In the genomic region with DNA sequence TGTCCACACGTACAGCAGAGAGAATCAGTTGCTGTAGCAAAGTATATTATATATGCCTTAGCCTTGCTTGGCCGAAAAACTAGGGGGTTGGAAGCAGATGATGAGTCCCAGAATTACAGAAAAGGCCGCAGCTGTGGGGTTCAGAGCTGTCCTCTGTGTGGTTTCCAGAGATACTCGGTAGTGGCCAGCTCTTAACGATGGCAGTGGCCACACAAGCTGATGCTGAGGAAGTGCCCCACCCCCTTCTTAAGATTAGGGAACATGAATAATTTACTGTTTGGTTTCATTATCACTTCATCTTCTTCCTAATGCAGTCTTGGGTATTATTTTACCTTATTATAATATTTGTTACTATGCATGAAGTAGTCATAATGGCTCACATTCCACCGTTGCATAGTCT, we compare ENCODE assay signal across 21 mouse cellular contexts.
DNase-seq lines count a peak whose midpoint lies in the region; ATAC-seq lines count a peak whose summit lies in the region.
"Had no signal": no experiment of that assay in that cellular context is flagged by ENCODE, and none has a peak within 500 bp of the region (broad histone marks: within the 10 kb centered on the region; RNA-seq: fewer than 3 reads in every experiment).

No protein-coding gene starts in this region.

- no peaks in the 10 kb centered on the region for H3K9me3 ChIP-seq in forebrain, embryonic 13.5 days (replicated peaks)
- H3K9me3 ChIP-seq in forebrain, embryonic 10.5 days = no peaks in the 10 kb centered on the region
- H3K9me3 ChIP-seq: liver, embryonic 12.5 days had no signal

- no peak for ATAC-seq in forebrain, embryonic 13.5 days
- ATAC-seq in megakaryocyte, adult 5-6 weeks (ENCODE audit: poor library complexity, severe bottlenecking) = peak; percentile 79
- ATAC-seq: liver, embryonic 12.5 days had no signal

- H3K4me3 ChIP-seq in forebrain, embryonic 13.5 days = no peak overlapping the region
- no peak overlapping the region for H3K4me3 ChIP-seq in forebrain, embryonic 10.5 days
- H3K4me3 ChIP-seq: gastrocnemius, adult 2 months; heart, adult 2 months; liver, embryonic 12.5 days had no signal

- 50% methylated on average over 6 of the region's 6 CpGs for WGBS in forebrain, embryonic 13.5 days
- 68% methylated on average over 6 of the region's 6 CpGs for WGBS in forebrain, embryonic 10.5 days

- H3K9ac ChIP-seq in forebrain, embryonic 13.5 days = no peak overlapping the region
- H3K9ac ChIP-seq: liver, embryonic 12.5 days had no signal

- H3K27me3 ChIP-seq in forebrain, embryonic 13.5 days = no peaks in the 10 kb centered on the region
- H3K27me3 ChIP-seq in forebrain, embryonic 10.5 days (ENCODE audit: poor library complexity, severe bottlenecking) = peaks cover 8% of the 10 kb centered on the region; the same call in 1 of the 2 replicates
- H3K27me3 ChIP-seq: liver, embryonic 12.5 days had no signal

- H3K27ac ChIP-seq in forebrain, embryonic 13.5 days = peak overlapping the region; percentile 31; the same call in 1 of the 2 replicates
- H3K27ac ChIP-seq in forebrain, embryonic 10.5 days = no peak overlapping the region
- H3K27ac ChIP-seq: gastrocnemius, adult 2 months; heart, adult 2 months; kidney, postnatal 0 days; liver, embryonic 12.5 days had no signal

- H3K4me2 ChIP-seq in forebrain, embryonic 13.5 days = no peak overlapping the region
- H3K4me2 ChIP-seq: liver, embryonic 12.5 days had no signal

- H3K4me1 ChIP-seq in forebrain, embryonic 13.5 days = peaks cover 23% of the 10 kb centered on the region
- peaks cover 28% of the 10 kb centered on the region for H3K4me1 ChIP-seq in forebrain, embryonic 10.5 days
- H3K4me1 ChIP-seq: liver, embryonic 12.5 days had no signal

- DNase-seq in forebrain, embryonic 10.5 days (ENCODE audit: extremely low spot score, low spot score) = no peak
- peak; percentile 12 for DNase-seq in retina, postnatal 1 day
- DNase-seq in retina, embryonic 14.5 days (ENCODE audit: low spot score) = no peak
- DNase-seq in left cerebral cortex, adult 18-20 months (ENCODE audit: low spot score in 2 of 2) = no peak
- DNase-seq in layer of hippocampus, adult 11-12 months (ENCODE audit: low spot score) = no peak
- DNase-seq in spleen, postnatal 10 days (ENCODE audit: low spot score in 2 of 2) = no peak
- DNase-seq: adrenal gland, adult 8-10 months; cerebellum, adult 9-10 months; embryo, embryonic 11 days; gastrocnemius, adult 2 months; heart, adult 2 months; heart, postnatal 10 days; layer of hippocampus, adult 9-11 months; left cerebral cortex, postnatal 4 days; lung, postnatal 14 days; right cerebral cortex, postnatal 14 days; thymus, postnatal 25 days had no signal

- H3K36me3 ChIP-seq in forebrain, embryonic 13.5 days (ENCODE audit: poor library complexity, severe bottlenecking) = peaks cover 3% of the 10 kb centered on the region; the same call in 1 of the 2 replicates
- H3K36me3 ChIP-seq in forebrain, embryonic 10.5 days (replicated peaks) = peaks cover 23% of the 10 kb centered on the region
